Mouse (Mus musculus): ENCODE measurements around the gene Olfr235. TPM values are rescaled to one million over a fixed set of nuclear protein-coding genes. Genes with fewer than 3 reads are reported as not detected.
"Not testable (repeated sequence)": the region's sequence is repeated elsewhere in the genome, so short reads cannot be mapped to it uniquely, and the experiment has no call there.

Olfr235 gene
- not detected in 2 replicates for total RNA-seq (2015)
- total RNA-seq (2017) = not detected in 2 replicates

DNA sequence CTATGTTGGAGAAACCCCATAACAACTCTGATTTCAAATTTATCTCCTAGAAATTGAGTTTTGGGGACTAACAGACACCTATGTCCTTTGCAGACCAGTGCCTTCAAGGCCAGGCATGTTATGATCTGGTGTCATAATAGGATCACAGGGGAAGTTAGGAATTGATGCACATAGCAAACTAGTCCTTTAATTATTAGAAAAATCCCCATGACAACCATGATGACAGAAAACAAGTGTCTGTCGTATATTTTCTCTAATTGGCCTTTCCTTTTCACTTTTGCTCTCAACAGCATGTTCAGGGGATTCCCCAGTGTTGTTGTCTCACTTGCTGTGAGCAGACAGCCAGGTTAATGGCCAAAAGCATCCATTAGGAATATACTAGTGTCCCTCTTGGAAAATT, at the start of gene Olfr235:
Gene Olfr235 (plus strand): TSS at position 301 of the 400 bp plus-strand sequence.
- ATAC-seq (ENCODE audit: poor library complexity, severe bottlenecking) = no peak

- ATAC-seq (ENCODE audit: poor library complexity, severe bottlenecking) = not testable (repeated sequence)
These were observed 28.3 kb upstream of the Olfr235 start, which contains the start of gene Olfr1432 for GRCm38 (mm10) chr19:12232496-12232895. Gene Olfr1432, minus strand, starts transcription at chr19:12232596.

GRCm38 (mm10) chr19:12241559-12241958, 19.3 kb upstream of the Olfr235 start, which contains the start of gene Olfr262:
Gene Olfr262, minus strand, starts transcription at chr19:12241659.
- ATAC-seq (ENCODE audit: poor library complexity, severe bottlenecking) = no peak

- ATAC-seq (ENCODE audit: poor library complexity, severe bottlenecking) = no peak
These were observed 18.7 kb downstream of the Olfr235 start, which contains the start of gene Olfr1434 for GRCm38 (mm10) chr19:12279554-12279953. Gene Olfr1434, plus strand, starts transcription at chr19:12279854.

GRCm38 (mm10) chr19:12292979-12293378, 32.1 kb downstream of the Olfr235 start:
- ATAC-seq (ENCODE audit: poor library complexity, severe bottlenecking) = no peak

- ATAC-seq (ENCODE audit: poor library complexity, severe bottlenecking) = not testable (repeated sequence)
These were observed 38.2 kb downstream of the Olfr235 start, which contains the start of gene Olfr1436 for GRCm38 (mm10) chr19:12299030-12299429. Gene Olfr1436, minus strand, starts transcription at chr19:12299130.

Other genes starting within 250 kb of the Olfr235 start
- gene Olfr1423, start 219.7 kb upstream of the Olfr235 start, total RNA-seq (2015) = 0.02 TPM in 1 of 2 replicates, not detected in the other
- gene Olfr1423, start 219.7 kb upstream of the Olfr235 start, total RNA-seq (2017) = not detected in 2 replicates
- gene Olfr1424, start 198.3 kb upstream of the Olfr235 start, total RNA-seq (2015) = not detected in 2 replicates
- not detected in 2 replicates for gene Olfr1424, start 198.3 kb upstream of the Olfr235 start, total RNA-seq (2017)
- gene Olfr1425, start 183.3 kb upstream of the Olfr235 start, total RNA-seq (2015) = not detected in 2 replicates
- gene Olfr1425, start 183.3 kb upstream of the Olfr235 start, total RNA-seq (2017) = not detected in 2 replicates
- gene Olfr1426, start 169.0 kb upstream of the Olfr235 start, total RNA-seq (2015) = not detected in 2 replicates
- gene Olfr1426, start 169.0 kb upstream of the Olfr235 start, total RNA-seq (2017) = not detected in 2 replicates
- not detected in 2 replicates for gene Olfr1427, start 157.7 kb upstream of the Olfr235 start, total RNA-seq (2015)
- gene Olfr1427, start 157.7 kb upstream of the Olfr235 start, total RNA-seq (2017) = not detected in 2 replicates
- gene Olfr1428, start 145.1 kb upstream of the Olfr235 start, total RNA-seq (2015) = not detected in 2 replicates
- gene Olfr1428, start 145.1 kb upstream of the Olfr235 start, total RNA-seq (2017) = not detected in 2 replicates
- not detected in 2 replicates for gene Olfr76, start 137.8 kb upstream of the Olfr235 start, total RNA-seq (2015)
- not detected in 2 replicates for gene Olfr76, start 137.8 kb upstream of the Olfr235 start, total RNA-seq (2017)
- gene Olfr1555-ps1, start 90.9 kb upstream of the Olfr235 start, total RNA-seq (2015) = not detected in 2 replicates
- not detected in 2 replicates for gene Olfr1555-ps1, start 90.9 kb upstream of the Olfr235 start, total RNA-seq (2017)
- gene Olfr1431, start 60.4 kb upstream of the Olfr235 start, total RNA-seq (2015) = not detected in 2 replicates
- not detected in 2 replicates for gene Olfr1431, start 60.4 kb upstream of the Olfr235 start, total RNA-seq (2017)
- gene Olfr1432, start 28.4 kb upstream of the Olfr235 start, total RNA-seq (2015) = not detected in 2 replicates
- not detected in 2 replicates for gene Olfr1432, start 28.4 kb upstream of the Olfr235 start, total RNA-seq (2017)
- gene Olfr262, start 19.4 kb upstream of the Olfr235 start, total RNA-seq (2015) = not detected in 2 replicates
- not detected in 2 replicates for gene Olfr262, start 19.4 kb upstream of the Olfr235 start, total RNA-seq (2017)
- not detected in 2 replicates for gene Olfr1434, start 18.8 kb downstream of the Olfr235 start, total RNA-seq (2015)
- not detected in 2 replicates for gene Olfr1434, start 18.8 kb downstream of the Olfr235 start, total RNA-seq (2017)
- gene Olfr1436, start 38.1 kb downstream of the Olfr235 start, total RNA-seq (2015) = not detected in 2 replicates
- gene Olfr1436, start 38.1 kb downstream of the Olfr235 start, total RNA-seq (2017) = not detected in 2 replicates
- gene Olfr1437, start 64.1 kb downstream of the Olfr235 start, total RNA-seq (2015) = not detected in 2 replicates
- not detected in 2 replicates for gene Olfr1437, start 64.1 kb downstream of the Olfr235 start, total RNA-seq (2017)
- gene Olfr1438-ps1, start 74.9 kb downstream of the Olfr235 start, total RNA-seq (2015) = not detected in 2 replicates
- not detected in 2 replicates for gene Olfr1438-ps1, start 74.9 kb downstream of the Olfr235 start, total RNA-seq (2017)
- gene Olfr1440, start 126.2 kb downstream of the Olfr235 start, total RNA-seq (2015) = not detected in 2 replicates
- gene Olfr1440, start 126.2 kb downstream of the Olfr235 start, total RNA-seq (2017) = not detected in 2 replicates
- not detected in 2 replicates for gene Olfr1441, start 156.4 kb downstream of the Olfr235 start, total RNA-seq (2015)
- not detected in 2 replicates for gene Olfr1441, start 156.4 kb downstream of the Olfr235 start, total RNA-seq (2017)
- not detected in 2 replicates for gene Pfpl, start 166.9 kb downstream of the Olfr235 start, total RNA-seq (2015)
- gene Pfpl, start 166.9 kb downstream of the Olfr235 start, total RNA-seq (2017) = not detected in 2 replicates
- 1,084 and 1,137 TPM in 2 replicates for gene Mpeg1, start 199.7 kb downstream of the Olfr235 start, total RNA-seq (2015)
- 543 and 663 TPM in 2 replicates for gene Mpeg1, start 199.7 kb downstream of the Olfr235 start, total RNA-seq (2017)
- 7.3 and 9.9 TPM in 2 replicates for gene Dtx4, start 240.4 kb downstream of the Olfr235 start, total RNA-seq (2015)
- 8.3 and 9.0 TPM in 2 replicates for gene Dtx4, start 240.4 kb downstream of the Olfr235 start, total RNA-seq (2017)